Mouse (Mus musculus) left cerebral cortex, postnatal 25 days (tissue): ENCODE results near the gene Gpbp1. TPM values are rescaled to one million over a fixed set of nuclear protein-coding genes. Genes with fewer than 3 reads are reported as not detected.

Experiments used
- DNase-seq, 2 experiments: peaks; one replicate each; pipeline ENCODE4 v3.0.0; 2022; ENCODE audit warnings: low spot score in 2 of 2, mixed read lengths in 1 of 2
- intact Hi-C: fragments of 180-260 bp; cut with DNase I; formaldehyde crosslinking; loops from one replicate; pipeline ENCODE4 v1.15.1; 2025
- total RNA-seq, 2 experiments: library from RNA; stranded (reverse); gene quantifications; 2 replicates each; pipeline ENCODE4 v1.2.3; 2021

The Gpbp1 gene
- total RNA-seq, 2 experiments from 2014 or later: 83.0 to 88.1 TPM

GRCm38 (mm10) chr13:111391011-111391410, 98.9 kb downstream of the Gpbp1 start:
- no peak for DNase-seq
- intact Hi-C loops: loop anchor here (10.0 kb wide), 2 partner anchors 296 to 766 kb away; no protein-coding TSS in a partner anchor

- DNase-seq: peak; percentile 35 to 59
- intact Hi-C loops: no loop called here
Observed at GRCm38 (mm10) chr13:111384011-111384985, 105.6 kb downstream of the Gpbp1 start.

Other genes starting within 250 kb of the Gpbp1 start
- gene Actbl2, start 235.1 kb downstream of the Gpbp1 start, total RNA-seq: not detected
- gene Gm49496, start 59.8 kb upstream of the Gpbp1 start, total RNA-seq: not detected
- gene Gm10198, start 102.7 kb upstream of the Gpbp1 start, total RNA-seq: not detected
- gene Mier3, start 190.9 kb upstream of the Gpbp1 start, total RNA-seq: 10 to 100 TPM; 26.3 to 32.6 TPM